Mouse (Mus musculus): Measurements from ENCODE around the gene Fhit. TPM values are rescaled to one million over a fixed set of nuclear protein-coding genes. Genes with fewer than 3 reads are reported as not detected.
A peak's percentile ranks its signal among the peaks of the same experiment; 100 is the strongest.

Fhit gene
- total RNA-seq, 2 experiments from 2014 or later = 0.62 to 10.4 TPM

DNA sequence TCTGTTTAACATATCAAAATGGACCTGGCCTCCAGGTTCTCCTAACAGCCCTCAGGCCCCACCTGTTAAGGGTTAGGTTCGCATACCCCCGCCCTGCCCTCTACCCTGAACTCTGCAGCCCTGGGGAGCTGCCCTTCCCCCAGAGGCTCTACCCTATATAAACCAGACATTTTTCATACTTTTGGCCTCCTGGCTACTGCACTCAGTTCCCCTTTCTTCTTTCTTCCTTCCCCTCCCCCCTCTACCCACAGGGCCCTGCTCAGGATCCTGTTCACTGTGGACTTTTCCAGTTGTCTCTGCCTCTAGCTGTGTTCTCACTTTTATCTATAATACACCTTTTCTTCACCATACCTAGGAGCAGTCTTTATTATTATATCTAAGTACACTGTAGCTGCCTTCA is 627.0 kb downstream of the Fhit start:
- peak; percentile 98 for ATAC-seq (replicated peaks; ENCODE audit: poor library complexity, severe bottlenecking)

DNA sequence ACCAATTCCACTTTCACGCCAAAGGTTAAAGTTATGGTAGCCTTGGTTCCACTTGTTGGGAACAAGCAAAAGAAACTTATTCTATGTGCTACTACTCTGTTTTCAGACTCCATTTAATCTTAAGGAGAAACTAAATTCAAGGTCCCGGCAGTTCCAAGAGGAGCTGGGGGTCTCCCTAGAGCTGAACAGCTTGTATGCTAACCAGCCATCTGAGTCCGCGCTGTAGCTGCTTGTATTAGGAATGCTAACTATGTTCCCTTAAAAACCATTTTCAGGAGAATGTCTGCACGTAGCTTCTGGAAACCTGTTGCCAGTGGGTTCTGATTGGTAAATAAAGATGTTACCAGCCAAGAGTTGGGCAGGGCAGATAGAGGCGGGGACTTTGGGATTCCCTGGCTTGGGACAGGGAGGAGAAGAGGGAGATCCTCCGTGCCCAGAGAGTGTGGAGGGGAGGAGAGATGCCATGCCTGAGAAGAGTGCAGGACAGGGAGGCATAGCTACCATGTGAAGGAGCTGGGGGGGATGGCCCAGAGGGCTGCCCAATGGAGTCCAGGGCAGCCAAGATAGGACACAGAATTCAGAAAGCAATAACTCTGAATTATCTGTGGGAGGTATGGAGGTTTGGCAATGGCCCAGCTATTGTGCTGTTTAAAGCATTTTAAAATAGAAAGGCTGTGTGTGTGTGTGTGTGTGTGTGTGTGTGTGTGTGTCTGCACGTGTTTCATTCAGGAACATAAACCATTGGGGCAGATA is 629.9 kb downstream of the Fhit start:
- ATAC-seq (replicated peaks; ENCODE audit: poor library complexity, severe bottlenecking) = no peak

DNA sequence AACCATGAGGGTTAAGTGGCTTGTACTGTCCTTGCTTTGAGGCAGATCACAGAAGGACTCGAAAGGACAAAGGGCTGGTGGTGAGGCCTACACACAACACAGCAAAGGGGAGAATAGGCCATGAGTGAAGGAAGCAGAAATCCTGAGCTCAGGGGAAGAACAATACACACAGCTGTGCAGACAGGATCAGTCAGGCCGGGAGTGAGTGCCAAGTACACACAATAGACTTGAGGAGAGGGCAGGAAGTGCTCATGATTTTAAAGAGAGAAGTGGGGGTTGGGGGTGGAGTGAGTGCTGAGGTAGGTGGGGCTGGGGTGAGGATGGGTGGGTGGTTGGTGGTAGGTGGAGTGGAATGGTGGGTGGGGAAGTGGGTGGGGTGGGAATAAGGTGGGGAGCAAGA is 635.0 kb downstream of the Fhit start:
- ATAC-seq (replicated peaks; ENCODE audit: poor library complexity, severe bottlenecking) = no peak

DNA sequence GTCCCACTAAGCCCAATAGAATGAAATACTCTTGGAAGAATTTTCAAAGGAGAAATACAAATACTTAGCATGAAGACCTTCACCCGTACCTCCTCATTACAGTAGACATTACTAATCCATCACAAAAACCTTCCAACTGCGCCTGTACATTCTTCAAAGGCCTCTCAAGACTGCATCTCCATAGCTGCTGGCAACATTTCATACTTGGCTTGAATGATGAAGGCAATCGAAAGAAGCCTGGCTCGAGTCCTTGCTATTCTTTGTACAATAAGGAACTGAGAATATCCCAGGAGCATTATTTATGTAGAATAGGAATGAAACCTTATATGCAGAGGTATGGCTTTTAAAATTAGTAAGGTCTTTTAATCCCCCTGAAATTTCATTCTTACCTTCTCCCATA is 636.0 kb downstream of the Fhit start:
- no peak for ATAC-seq (replicated peaks; ENCODE audit: poor library complexity, severe bottlenecking)

- ATAC-seq (replicated peaks; ENCODE audit: poor library complexity, severe bottlenecking) = no peak
Measured at GRCm38 (mm10) chr14:10514026-10514425, 647.8 kb downstream of the Fhit start.

DNA sequence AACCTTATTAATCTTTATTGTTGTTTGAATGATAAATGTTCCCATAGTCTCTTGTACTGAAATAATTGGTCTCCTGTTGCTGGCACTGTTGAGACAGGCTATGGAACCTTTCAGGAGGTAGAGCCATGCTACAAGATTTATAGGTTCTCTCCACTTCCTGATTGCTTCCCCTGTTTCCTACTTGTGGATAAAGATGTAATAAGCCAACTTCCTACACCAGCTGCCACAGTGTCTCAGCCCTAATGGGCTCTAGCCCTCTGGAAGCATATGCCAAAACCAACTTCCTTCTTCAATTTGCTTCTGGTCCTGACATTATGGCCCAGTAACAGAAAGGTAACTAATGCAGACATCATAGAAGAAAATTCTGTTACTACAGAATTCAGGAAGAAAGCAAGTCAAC is 652.6 kb downstream of the Fhit start:
- ATAC-seq (replicated peaks; ENCODE audit: poor library complexity, severe bottlenecking) = no peak

DNA sequence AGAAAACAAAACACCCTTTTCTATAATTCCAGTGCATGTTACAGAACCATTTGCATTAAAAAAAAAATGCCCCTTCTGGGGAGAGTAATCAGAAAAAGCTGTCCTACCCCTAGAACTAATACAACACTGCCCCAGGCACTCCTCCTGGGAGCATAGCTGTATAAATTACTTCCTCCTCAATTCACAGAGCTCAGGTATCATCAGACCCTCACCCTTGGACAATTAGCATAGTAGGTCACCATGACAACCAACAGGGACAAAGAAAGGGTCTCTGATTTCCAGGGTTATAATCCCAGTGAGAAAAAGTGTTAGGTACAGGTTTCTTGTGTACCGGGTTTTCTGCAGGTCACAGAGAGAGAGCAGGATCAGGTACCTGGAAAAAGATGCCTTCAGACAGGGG is 654.3 kb downstream of the Fhit start:
- no peak for ATAC-seq (replicated peaks; ENCODE audit: poor library complexity, severe bottlenecking)

DNA sequence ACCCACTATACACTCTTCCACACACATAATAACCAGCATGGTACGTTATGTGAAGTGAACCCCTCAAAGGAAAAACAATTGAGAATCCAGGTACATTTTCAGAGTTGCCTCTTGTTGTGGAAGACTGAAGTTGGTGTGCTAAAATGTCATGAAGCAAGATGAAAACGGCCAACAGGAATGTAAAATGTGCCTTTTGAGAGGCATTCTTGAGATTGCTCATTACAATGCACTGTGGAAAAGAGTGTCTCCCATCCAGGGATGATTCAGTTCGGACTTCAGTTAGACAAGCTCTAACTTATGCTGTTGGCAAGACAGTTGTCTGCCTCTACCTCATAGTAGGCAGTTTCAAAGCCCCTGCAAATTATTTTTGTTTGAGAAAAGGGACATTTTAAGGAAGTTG is 676.0 kb downstream of the Fhit start:
- no peak for ATAC-seq (replicated peaks; ENCODE audit: poor library complexity, severe bottlenecking)

GRCm38 (mm10) chr14:10482851-10483613 is 678.8 kb downstream of the Fhit start:
- ATAC-seq (replicated peaks; ENCODE audit: poor library complexity, severe bottlenecking) = no peak

DNA sequence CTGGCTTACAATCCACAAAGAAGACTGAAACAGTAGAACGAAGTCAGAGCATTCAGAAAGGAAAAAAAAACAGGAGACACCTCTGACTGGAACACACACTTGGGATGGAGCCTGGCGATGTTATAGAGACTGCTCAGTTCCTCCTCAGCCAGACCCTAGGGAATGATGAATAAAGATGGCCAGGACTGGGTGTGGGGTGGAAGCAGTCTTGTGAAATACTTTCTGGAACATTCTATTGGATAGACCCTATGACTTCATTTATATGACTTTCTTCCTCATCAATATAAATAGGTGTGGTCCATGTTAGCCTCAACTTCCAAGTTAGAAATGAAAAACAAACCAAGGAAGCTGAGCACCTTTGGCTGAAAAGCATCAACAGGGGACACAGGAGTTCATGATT is 680.5 kb downstream of the Fhit start:
- no peak for ATAC-seq (replicated peaks; ENCODE audit: poor library complexity, severe bottlenecking)

DNA sequence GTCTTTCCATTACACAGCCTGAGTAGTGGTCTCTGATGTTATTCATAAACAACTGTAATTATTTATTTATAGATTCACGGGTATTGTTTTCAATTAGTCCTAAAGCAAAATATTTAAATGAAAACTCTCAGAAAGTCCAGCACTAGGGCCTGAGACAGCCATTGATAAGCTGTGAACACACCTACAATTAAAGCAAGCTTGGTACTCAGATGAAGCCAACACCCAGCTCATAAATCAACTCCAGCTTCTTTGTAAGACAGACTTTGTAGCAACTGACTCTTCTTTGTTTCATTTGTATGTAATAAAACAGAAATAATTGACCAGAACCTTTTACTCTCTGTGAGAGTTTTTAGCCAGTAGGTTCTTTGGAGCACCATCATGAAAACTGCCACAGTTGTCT is 681.2 kb downstream of the Fhit start:
- ATAC-seq (replicated peaks; ENCODE audit: poor library complexity, severe bottlenecking) = no peak

DNA sequence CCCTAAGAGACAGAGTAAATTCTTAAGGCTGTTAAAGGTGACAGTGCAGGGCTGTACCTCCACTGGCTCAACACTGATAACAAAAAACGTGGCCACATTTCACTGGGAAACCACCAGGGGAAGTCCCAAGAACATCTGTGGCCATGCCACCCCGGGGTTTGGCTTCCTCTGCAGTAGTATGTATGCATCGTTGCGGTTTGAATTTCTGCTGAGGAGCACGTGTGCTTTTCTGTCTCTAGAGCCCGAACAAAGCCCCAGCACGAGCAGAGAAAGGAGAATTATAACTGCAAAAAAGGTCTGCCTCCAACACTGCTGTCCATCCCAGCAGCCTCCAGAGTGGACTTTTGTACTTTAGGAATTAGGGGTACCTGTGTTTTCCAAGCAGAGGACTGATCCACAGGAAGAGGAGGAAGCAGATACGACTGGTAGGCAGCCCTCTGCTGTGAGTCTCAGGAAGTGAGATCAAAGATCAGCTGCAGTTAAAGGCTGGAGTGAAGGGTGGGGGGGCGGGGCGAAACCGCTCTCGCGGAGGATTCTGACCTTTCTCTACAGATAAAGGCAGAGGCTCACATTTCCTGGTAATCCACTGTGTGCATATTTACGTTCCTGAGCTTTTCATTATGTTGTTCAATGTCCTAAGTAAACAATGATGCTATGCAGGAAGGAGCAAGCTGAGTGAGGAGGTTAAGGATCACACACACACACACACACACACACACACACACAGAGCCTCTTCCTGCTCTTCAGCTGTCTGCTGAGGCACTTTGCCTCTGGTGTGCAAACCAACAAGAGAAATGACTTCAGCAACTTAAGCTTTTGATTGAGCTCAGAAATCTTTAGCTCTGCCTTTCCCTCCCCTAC is 708.6 kb downstream of the Fhit start:
- peak; percentile 95 for ATAC-seq (replicated peaks; ENCODE audit: poor library complexity, severe bottlenecking)

DNA sequence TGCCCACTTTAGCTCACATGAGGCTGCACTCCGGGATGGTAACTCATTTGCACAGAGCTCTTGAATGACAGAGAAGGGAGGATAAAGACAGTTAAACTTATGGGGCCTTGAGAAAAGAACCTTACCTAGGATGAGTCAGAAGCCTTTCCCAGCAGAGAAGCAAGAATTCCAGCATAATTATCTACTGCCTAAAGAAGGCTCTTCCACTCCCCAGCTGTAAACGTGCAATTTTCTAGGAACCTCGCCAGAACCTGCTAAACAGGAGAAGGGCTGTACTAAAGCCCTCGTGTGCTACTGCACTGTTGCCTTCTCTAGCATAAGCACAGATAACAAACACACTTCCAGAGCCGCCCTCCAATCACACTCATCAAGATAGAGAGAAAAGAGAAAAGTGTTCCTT is 709.6 kb downstream of the Fhit start:
- ATAC-seq (replicated peaks; ENCODE audit: poor library complexity, severe bottlenecking) = no peak

DNA sequence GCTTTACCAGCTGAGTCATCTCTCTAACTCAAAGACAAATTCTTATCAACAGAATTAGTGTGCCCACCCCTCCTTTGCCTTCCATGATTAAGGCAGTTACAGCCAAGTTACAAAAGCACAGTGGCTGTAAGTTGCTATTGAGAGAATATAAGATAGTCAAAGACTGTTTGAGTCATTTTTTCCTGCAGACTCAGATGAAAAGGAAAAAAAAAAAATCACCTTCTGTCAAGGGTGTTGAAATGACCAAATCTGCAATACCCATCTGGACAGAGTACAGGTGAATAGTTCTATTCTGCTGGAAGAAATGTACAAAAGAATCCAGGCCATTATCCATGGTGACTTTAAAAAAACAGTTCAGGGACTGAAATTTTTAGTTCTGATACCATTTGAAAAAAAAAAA is 716.5 kb downstream of the Fhit start:
- ATAC-seq (replicated peaks; ENCODE audit: poor library complexity, severe bottlenecking) = no peak

- peak; percentile 97 for ATAC-seq (replicated peaks; ENCODE audit: poor library complexity, severe bottlenecking)
Measured at GRCm38 (mm10) chr14:10439007-10439749, 722.7 kb downstream of the Fhit start.

DNA sequence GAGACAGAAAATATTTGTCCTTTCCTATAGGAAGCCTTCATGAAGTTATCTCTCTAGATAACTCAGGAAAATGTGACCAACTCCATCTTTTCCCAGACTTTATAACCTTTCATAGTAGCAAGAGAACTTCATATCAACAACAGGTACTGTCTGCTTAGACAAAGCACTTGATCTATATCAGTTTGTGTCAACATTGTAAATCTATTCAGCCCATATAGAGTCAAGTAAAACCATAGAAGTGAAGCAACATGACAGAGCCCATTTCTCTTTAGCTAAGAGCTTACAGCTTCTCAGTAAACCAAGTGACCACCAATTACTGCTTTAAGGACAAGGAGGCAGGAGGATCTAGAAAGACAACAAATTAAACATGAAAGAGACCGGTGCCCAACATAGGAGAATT is 725.6 kb downstream of the Fhit start:
- ATAC-seq (replicated peaks; ENCODE audit: poor library complexity, severe bottlenecking) = no peak

DNA sequence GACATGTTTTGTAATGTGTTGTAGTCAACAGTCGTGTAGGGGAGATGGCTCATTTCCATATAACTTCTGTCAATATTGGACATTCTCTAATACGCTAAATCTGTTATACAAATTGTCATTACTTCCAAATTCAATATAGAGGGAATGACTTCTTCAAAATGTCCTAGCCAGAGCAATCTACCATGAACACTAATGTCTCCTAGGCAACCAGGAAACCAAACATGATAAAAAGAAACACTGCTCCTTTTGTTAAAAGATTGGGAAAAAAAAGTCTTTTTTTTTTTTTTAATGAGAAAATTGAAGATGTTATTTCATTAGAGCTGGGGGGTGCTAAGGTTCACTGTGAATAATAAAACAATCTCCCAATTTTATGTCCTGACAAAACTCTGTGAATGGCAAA is 729.3 kb downstream of the Fhit start:
- no peak for ATAC-seq (replicated peaks; ENCODE audit: poor library complexity, severe bottlenecking)

- ATAC-seq (replicated peaks; ENCODE audit: poor library complexity, severe bottlenecking) = peak; percentile 91
Measured at GRCm38 (mm10) chr14:10430396-10431000, 731.3 kb downstream of the Fhit start.

DNA sequence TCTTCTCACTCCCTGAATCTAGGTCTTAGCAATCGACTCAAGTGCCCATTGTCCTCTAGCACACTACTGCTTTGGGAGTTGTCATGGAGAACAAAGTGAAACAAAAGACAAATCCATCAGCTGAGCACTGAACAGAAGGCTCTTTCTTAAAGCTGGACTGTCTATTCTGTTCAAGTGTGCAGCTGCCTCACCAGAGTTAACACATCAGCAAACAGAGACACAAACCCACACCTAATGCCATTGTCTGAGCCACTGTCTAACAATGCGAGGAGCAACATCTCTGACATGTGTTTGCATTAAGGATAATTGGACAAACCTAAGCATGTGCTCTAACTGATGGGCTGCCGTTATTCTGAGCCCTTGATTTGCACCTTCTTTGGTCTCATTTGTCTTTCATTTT is 738.3 kb downstream of the Fhit start:
- no peak for ATAC-seq (replicated peaks; ENCODE audit: poor library complexity, severe bottlenecking)

DNA sequence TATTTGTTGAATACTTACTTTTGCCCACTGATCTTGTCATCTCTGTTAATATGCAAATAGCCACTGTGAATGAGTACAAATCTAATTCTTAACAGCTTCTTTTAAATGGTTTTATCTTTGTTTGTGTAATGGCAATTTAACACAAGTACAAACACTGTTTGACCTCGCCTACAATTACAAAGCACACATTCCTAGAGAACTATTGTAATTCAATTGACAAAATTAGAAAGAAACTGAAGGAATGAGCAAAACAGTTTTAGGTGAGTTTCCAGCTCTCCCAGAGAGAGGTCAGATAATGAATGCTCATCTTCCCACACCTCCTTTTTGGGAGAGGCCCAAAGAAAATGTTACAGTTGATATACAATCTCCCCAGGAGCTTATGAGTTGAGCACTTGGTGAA is 739.6 kb downstream of the Fhit start:
- no peak for ATAC-seq (replicated peaks; ENCODE audit: poor library complexity, severe bottlenecking)
